Mouse (Mus musculus) liver, adult 2 months (tissue): ENCODE results near the gene Pou3f3. TPM values are rescaled to one million over a fixed set of nuclear protein-coding genes. Genes with fewer than 3 reads are reported as not detected.

Source experiments
- DNase-seq: peaks from one replicate; pipeline ENCODE4 v3.0.0-alpha.2; 2011; ENCODE audit warnings: low read depth, low spot score; ENCODE audit errors: extremely low read depth
- H3K27ac ChIP-seq: fragments of 200-500 bp; replicated peaks from 2 replicates; pipeline ENCODE4 v1.5.1; 2012; ENCODE audit warnings: low read depth, mild to moderate bottlenecking, control low read depth, inconsistent platforms, low read length; ENCODE audit not compliant: insufficient read depth
- H3K27me3 ChIP-seq: fragments of 200-500 bp; 2 replicates; pipeline ENCODE4 v1.6.1; 2012; ENCODE audit warnings: mild to moderate bottlenecking, moderate library complexity, low read length, inconsistent platforms; ENCODE audit not compliant: control insufficient read depth, insufficient read depth
- H3K36me3 ChIP-seq: fragments of 200-500 bp; 2 replicates; pipeline ENCODE4 v1.6.1; 2012; ENCODE audit warnings: low read length, inconsistent platforms; ENCODE audit not compliant: control insufficient read depth, insufficient read depth
- H3K4me1 ChIP-seq: fragments of 200-500 bp; 2 replicates; pipeline ENCODE4 v1.6.1; 2011; ENCODE audit warnings: low read length; ENCODE audit not compliant: control insufficient read depth, insufficient read depth
- H3K4me3 ChIP-seq: fragments of 200-500 bp; 2 replicates; pipeline ENCODE4 v1.5.1; 2011; ENCODE audit warnings: low read depth, mild to moderate bottlenecking, control low read depth, low read length, moderate library complexity; ENCODE audit not compliant: insufficient read depth
- H3K79me2 ChIP-seq: fragments of 200-500 bp; 2 replicates; pipeline ENCODE4 v1.6.1; 2012; ENCODE audit warnings: inconsistent platforms, mild to moderate bottlenecking, low read length, moderate library complexity; ENCODE audit not compliant: control insufficient read depth, insufficient read depth
- H3K9ac ChIP-seq: fragments of 200-500 bp; 2 replicates; pipeline ENCODE4 v1.6.1; 2012; ENCODE audit warnings: low read depth, mild to moderate bottlenecking, control low read depth, inconsistent platforms, low read length
- CTCF ChIP-seq: fragments of 200-500 bp; IDR thresholded peaks from 2 replicates; pipeline ENCODE4 v1.5.1; 2011; ENCODE audit warnings: low read depth, low read length, control low read depth
- POLR2A ChIP-seq: fragments of 200-500 bp; IDR thresholded peaks from 2 replicates; pipeline ENCODE4 v1.6.1; 2011; ENCODE audit warnings: low read length, control low read depth; ENCODE audit not compliant: insufficient read depth; ENCODE audit errors: extremely low read depth
- WGBS: fragments of 180-500 bp; shearing (Covaris S2); methylation state at CpG from one replicate; pipeline ENCODE4 v1.1.7; 2018; 5-methylcytosine and 5-hydroxymethylcytosine counted together
- polyA plus RNA-seq: library from polyadenylated mRNA; depleted of rRNA; stranded (reverse); fragments of >200 nt; gene quantifications from 2 replicates; pipeline ENCODE4 v1.2.3, GENCODE M21; 2012; rRNA removed
- total RNA-seq: library from RNA; depleted of rRNA; stranded (reverse); fragments of >200 nt; gene quantifications from 2 replicates; pipeline ENCODE4 v1.2.3, GENCODE M21; 2014; rRNA removed

The Pou3f3 gene
- total RNA-seq = under 0.01 TPM in 1 of 2 replicates, not detected in the other
- not detected in 2 replicates for polyA plus RNA-seq

- no peak for TF ChIP-seq CTCF
- TF ChIP-seq POLR2A = no peak
- H3K79me2 ChIP-seq = no peaks in the 10 kb centered on the region
- no peak within 1 kb of the TSS for H3K27ac ChIP-seq
- H3K27me3 ChIP-seq = peaks cover 40% of the 10 kb centered on the region
- DNase-seq = no peak
- no peak within 1 kb of the TSS; the same call in 1 of the 2 replicates for H3K4me3 ChIP-seq
- 3% methylated on average over 21 of the region's 21 CpGs for WGBS
- H3K9ac ChIP-seq = no peak within 1 kb of the TSS
- no peaks in the 10 kb centered on the region for H3K36me3 ChIP-seq
- peaks cover 3% of the 10 kb centered on the region; the same call in 1 of the 2 replicates for H3K4me1 ChIP-seq
Measured at GRCm38 (mm10) chr1:42695578-42695915, at the start of gene Pou3f3. Gene Pou3f3, plus strand, starts transcription at chr1:42695768.

GRCm38 (mm10) chr1:42648366-42648935, 47.1 kb upstream of the Pou3f3 start:
- Histone ChIP-seq H3K9ac (no peak overlapping the region), H3K4me1 (no peaks in the 10 kb centered on the region), H3K79me2 (no peaks in the 10 kb centered on the region), H3K27ac (no peak overlapping the region), H3K27me3 (no peaks in the 10 kb centered on the region), H3K36me3 (no peaks in the 10 kb centered on the region), H3K4me3 (no peak overlapping the region)
- TF ChIP-seq CTCF = no peak
- TF ChIP-seq POLR2A = no peak
- WGBS = 95% methylated on average over 9 of the region's 9 CpGs
- DNase-seq = no peak

- WGBS = 94% methylated on average over 15 of the region's 15 CpGs
- H3K27me3 ChIP-seq = no peaks in the 10 kb centered on the region
- TF ChIP-seq CTCF (no peak), POLR2A (no peak)
- DNase-seq = no peak
- H3K27ac ChIP-seq = no peak overlapping the region
- H3K36me3 ChIP-seq = no peaks in the 10 kb centered on the region
- no peak overlapping the region for H3K4me3 ChIP-seq
- no peaks in the 10 kb centered on the region for H3K4me1 ChIP-seq
- no peaks in the 10 kb centered on the region for H3K79me2 ChIP-seq
- H3K9ac ChIP-seq = no peak overlapping the region
Measured at GRCm38 (mm10) chr1:42651461-42651860, 44.1 kb upstream of the Pou3f3 start.

- Histone ChIP-seq H3K4me1 (no peaks in the 10 kb centered on the region), H3K4me3 (no peak overlapping the region), H3K36me3 (no peaks in the 10 kb centered on the region), H3K27me3 (0 out of 2 replicates have a peak, but pooled peaks cover 2% of the 10 kb centered on the region), H3K9ac (no peak overlapping the region), H3K27ac (no peak overlapping the region), H3K79me2 (no peaks in the 10 kb centered on the region)
- TF ChIP-seq POLR2A (no peak), CTCF (no peak)
- no peak for DNase-seq
- 89% methylated on average over 1 of the region's 1 CpGs for WGBS
Measured at GRCm38 (mm10) chr1:42667546-42667945, 28.0 kb upstream of the Pou3f3 start.

GRCm38 (mm10) chr1:42680673-42681072, 14.9 kb upstream of the Pou3f3 start:
- Histone ChIP-seq H3K27me3 (0 out of 2 replicates have a peak, but pooled peaks cover 3% of the 10 kb centered on the region), H3K27ac (no peak overlapping the region), H3K79me2 (no peaks in the 10 kb centered on the region), H3K4me3 (no peak overlapping the region), H3K36me3 (no peaks in the 10 kb centered on the region), H3K4me1 (no peaks in the 10 kb centered on the region), H3K9ac (no peak overlapping the region)
- WGBS = 69% methylated on average over 3 of the region's 3 CpGs
- TF ChIP-seq POLR2A (no peak), CTCF (no peak)
- no peak for DNase-seq

- no peaks in the 10 kb centered on the region for H3K79me2 ChIP-seq
- H3K27me3 ChIP-seq = peaks cover 12% of the 10 kb centered on the region; the same call in 1 of the 2 replicates
- no peaks in the 10 kb centered on the region for H3K4me1 ChIP-seq
- H3K4me3 ChIP-seq = no peak overlapping the region
- 77% methylated on average over 5 of the region's 5 CpGs for WGBS
- no peak overlapping the region for H3K9ac ChIP-seq
- H3K27ac ChIP-seq = no peak overlapping the region
- DNase-seq = no peak
- no peak for TF ChIP-seq CTCF
- TF ChIP-seq POLR2A = no peak
- no peaks in the 10 kb centered on the region for H3K36me3 ChIP-seq
Measured at GRCm38 (mm10) chr1:42681762-42682161, 13.8 kb upstream of the Pou3f3 start.
